Mouse (Mus musculus): ENCODE results near the gene 2010106E10Rik.

- TF ChIP-seq POLR2A (IDR thresholded peaks at IDR 0.05; ENCODE audit: borderline replicate concordance, low read depth, low read length) (no peak), CTCF (IDR thresholded peaks at IDR 0.05; ENCODE audit: low read depth, low read length) (no peak)
Observed at GRCm38 (mm10) chrX:112524755-112525154, 29.7 kb downstream of the 2010106E10Rik start.
